Mouse (Mus musculus) forebrain, embryonic 14.5 days (tissue): ENCODE measurements around the gene Pnpla1. TPM values are rescaled to one million over a fixed set of nuclear protein-coding genes. Genes with fewer than 3 reads are reported as not detected.
A peak's percentile ranks its signal among the peaks of the same experiment; 100 is the strongest.

Source experiments
- ATAC-seq: fragments of 200-750 bp; cut with Nextera tagmentation; 2 replicates; pipeline ENCODE4 v1.8.0; 2017; ENCODE audit warnings: mild to moderate bottlenecking, moderate library complexity
- DNase-seq: peaks from one replicate; pipeline ENCODE4 v3.0.0-alpha.2; 2015; ENCODE audit warnings: low spot score
- H3K27ac ChIP-seq: fragments of 300-500 bp; sonication (generic); 2 replicates; pipeline ENCODE4 v1.5.1; 2014; ENCODE audit warnings: low read depth, mild to moderate bottlenecking, control low read depth, low read length, moderate library complexity
- H3K27me3 ChIP-seq: fragments of 300-500 bp; sonication (generic); replicated peaks from 2 replicates; pipeline ENCODE4 v1.6.1; 2014; ENCODE audit warnings: low read length, control low read depth, mixed read lengths; ENCODE audit not compliant: control insufficient read depth, insufficient read depth
- H3K36me3 ChIP-seq: fragments of 300-500 bp; sonication (generic); 2 replicates; pipeline ENCODE4 v1.6.1; 2014; ENCODE audit warnings: low read length, control low read depth; ENCODE audit not compliant: control insufficient read depth, insufficient read depth
- H3K4me1 ChIP-seq: fragments of 300-500 bp; sonication (generic); 2 replicates; pipeline ENCODE4 v1.6.1; 2014; ENCODE audit warnings: antibody characterized with exemption, low read length, control low read depth; ENCODE audit not compliant: control insufficient read depth, insufficient read depth
- H3K4me2 ChIP-seq: fragments of 300-500 bp; sonication (generic); 2 replicates; pipeline ENCODE4 v1.6.1; 2014; ENCODE audit warnings: mild to moderate bottlenecking, control low read depth, low read length
- H3K4me3 ChIP-seq: fragments of 300-500 bp; sonication (generic); 2 replicates; pipeline ENCODE4 v1.5.1; 2014; ENCODE audit warnings: low read depth, low read length, control low read depth
- H3K9ac ChIP-seq: fragments of 300-500 bp; sonication (generic); 2 replicates; pipeline ENCODE4 v1.6.1; 2014; ENCODE audit warnings: mild to moderate bottlenecking, low read length, control low read depth, moderate library complexity
- H3K9me3 ChIP-seq: fragments of 300-500 bp; sonication (generic); replicated peaks from 2 replicates; pipeline ENCODE4 v1.6.1; 2016; ENCODE audit warnings: low read length, control low read depth, mixed read lengths; ENCODE audit not compliant: control insufficient read depth
- WGBS: fragments of 180-500 bp; shearing (Covaris S2); extraction: QIAGEN DNeasy Blood & Tissue Kit; methylation state at CpG from one replicate; pipeline ENCODE4 v1.1.7; 2014; 5-methylcytosine and 5-hydroxymethylcytosine counted together
- polyA plus RNA-seq: library from polyadenylated mRNA; unstranded; fragments of >200 nt; fragmentation: Nextera tagmentation; extraction: Ambion mirVana; gene quantifications from 2 replicates; pipeline ENCODE4 v1.2.1, GENCODE M21; 2014

The Pnpla1 gene
- polyA plus RNA-seq, 1 experiment from 2014 or later, result not detected

DNA sequence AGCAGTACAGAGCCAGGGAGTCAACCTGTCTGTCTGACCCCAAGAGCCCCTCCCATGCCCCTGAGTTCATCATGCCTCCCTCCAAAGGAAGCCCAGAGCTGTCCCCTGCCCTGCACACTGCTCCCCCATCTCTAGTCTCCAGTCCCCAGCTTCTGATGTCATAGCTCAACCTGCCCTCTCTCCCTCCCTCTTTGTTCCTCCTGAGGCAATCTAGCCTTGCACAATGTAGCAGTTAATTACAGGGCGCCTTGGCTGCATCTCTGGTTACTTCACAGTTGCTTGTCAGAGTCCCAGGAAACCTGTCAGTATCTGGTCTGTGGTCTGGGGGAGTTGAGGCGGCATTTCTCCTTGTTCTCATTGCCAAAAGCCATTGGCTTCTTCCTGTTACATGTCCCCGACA is 2.2 kb upstream of the Pnpla1 start:
- Histone ChIP-seq H3K4me1 (no peaks in the 10 kb centered on the region), H3K27me3 (no peaks in the 10 kb centered on the region), H3K27ac (no peak overlapping the region), H3K9ac (no peak overlapping the region), H3K36me3 (no peaks in the 10 kb centered on the region), H3K9me3 (no peaks in the 10 kb centered on the region), H3K4me2 (no peak overlapping the region), H3K4me3 (no peak overlapping the region)
- WGBS, result 56% methylated on average over 3 of the region's 3 CpGs
- no peak for DNase-seq
- no peak for ATAC-seq

DNA sequence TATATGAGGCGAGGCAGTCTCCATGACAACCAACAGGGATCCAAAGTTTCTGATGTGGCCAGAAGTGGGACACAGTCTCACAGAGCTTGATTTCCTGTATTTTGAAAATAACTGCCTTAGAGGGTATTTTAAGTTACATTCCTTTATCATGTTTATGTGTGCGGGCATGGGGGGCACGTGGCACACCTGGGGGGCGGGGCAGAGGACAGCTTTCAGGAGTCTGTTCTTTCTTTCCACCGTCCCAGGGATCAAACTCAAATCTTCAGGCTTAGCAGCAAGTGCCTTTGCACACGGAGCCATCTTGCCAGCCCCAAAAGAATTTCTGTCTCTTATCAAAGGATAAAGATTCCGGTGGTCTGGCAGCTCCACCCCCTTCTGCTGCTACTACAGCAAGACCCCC is 5.7 kb downstream of the Pnpla1 start:
- no peaks in the 10 kb centered on the region for H3K36me3 ChIP-seq
- DNase-seq (no peak), ATAC-seq (no peak)
- H3K9ac ChIP-seq, result no peak overlapping the region
- H3K27ac ChIP-seq, result no peak overlapping the region
- no peaks in the 10 kb centered on the region for H3K9me3 ChIP-seq
- WGBS, result 79% methylated on average over 7 of the region's 7 CpGs
- no peak overlapping the region for H3K4me3 ChIP-seq
- no peaks in the 10 kb centered on the region for H3K27me3 ChIP-seq
- no peaks in the 10 kb centered on the region for H3K4me1 ChIP-seq
- no peak overlapping the region for H3K4me2 ChIP-seq

DNA sequence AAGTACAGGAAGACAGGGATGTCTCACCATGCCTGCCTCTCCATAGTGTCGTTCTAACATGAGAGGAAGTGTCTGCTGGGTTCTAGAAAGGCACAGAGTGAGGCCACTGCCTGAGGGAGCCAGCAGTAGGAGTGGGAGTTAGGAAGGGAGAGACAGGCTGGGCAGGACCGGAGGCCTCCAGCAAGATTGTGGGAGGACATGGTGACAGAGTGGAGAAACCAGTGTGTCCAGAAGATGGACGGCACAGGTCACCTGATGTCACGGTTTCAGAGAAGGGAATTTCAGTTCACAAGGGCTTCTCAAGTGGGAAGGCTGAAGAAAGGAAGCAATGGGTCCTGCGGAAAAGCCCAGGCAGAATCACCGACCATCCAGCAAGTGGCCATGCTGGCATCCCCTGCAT is 6.3 kb downstream of the Pnpla1 start:
- H3K9ac ChIP-seq, result no peak overlapping the region
- 86% methylated on average over 6 of the region's 6 CpGs for WGBS
- no peak overlapping the region for H3K4me3 ChIP-seq
- DNase-seq (no peak), ATAC-seq (no peak)
- no peaks in the 10 kb centered on the region for H3K9me3 ChIP-seq
- no peaks in the 10 kb centered on the region for H3K27me3 ChIP-seq
- no peak overlapping the region for H3K27ac ChIP-seq
- 0 out of 2 replicates have a peak, but pooled peaks cover 2% of the 10 kb centered on the region for H3K4me1 ChIP-seq
- H3K4me2 ChIP-seq, result no peak overlapping the region
- H3K36me3 ChIP-seq, result no peaks in the 10 kb centered on the region

GRCm38 (mm10) chr17:28866921-28867320 is 8.7 kb downstream of the Pnpla1 start:
- Histone ChIP-seq H3K9ac (no peak overlapping the region), H3K9me3 (no peaks in the 10 kb centered on the region), H3K36me3 (no peaks in the 10 kb centered on the region), H3K4me3 (no peak overlapping the region), H3K27ac (no peak overlapping the region), H3K4me2 (no peak overlapping the region), H3K4me1 (0 out of 2 replicates have a peak, but pooled peaks cover 4% of the 10 kb centered on the region), H3K27me3 (no peaks in the 10 kb centered on the region)
- DNase-seq (no peak), ATAC-seq (no peak)

GRCm38 (mm10) chr17:28867381-28867780 is 9.2 kb downstream of the Pnpla1 start:
- DNase-seq, result no peak
- WGBS, result 86% methylated on average over 4 of the region's 4 CpGs
- no peaks in the 10 kb centered on the region for H3K36me3 ChIP-seq
- H3K4me1 ChIP-seq, result 0 out of 2 replicates have a peak, but pooled peaks cover 4% of the 10 kb centered on the region
- H3K4me3 ChIP-seq, result no peak overlapping the region
- no peaks in the 10 kb centered on the region for H3K27me3 ChIP-seq
- no peak overlapping the region for H3K4me2 ChIP-seq
- ATAC-seq, result no peak
- no peak overlapping the region for H3K27ac ChIP-seq
- no peaks in the 10 kb centered on the region for H3K9me3 ChIP-seq
- no peak overlapping the region for H3K9ac ChIP-seq

DNA sequence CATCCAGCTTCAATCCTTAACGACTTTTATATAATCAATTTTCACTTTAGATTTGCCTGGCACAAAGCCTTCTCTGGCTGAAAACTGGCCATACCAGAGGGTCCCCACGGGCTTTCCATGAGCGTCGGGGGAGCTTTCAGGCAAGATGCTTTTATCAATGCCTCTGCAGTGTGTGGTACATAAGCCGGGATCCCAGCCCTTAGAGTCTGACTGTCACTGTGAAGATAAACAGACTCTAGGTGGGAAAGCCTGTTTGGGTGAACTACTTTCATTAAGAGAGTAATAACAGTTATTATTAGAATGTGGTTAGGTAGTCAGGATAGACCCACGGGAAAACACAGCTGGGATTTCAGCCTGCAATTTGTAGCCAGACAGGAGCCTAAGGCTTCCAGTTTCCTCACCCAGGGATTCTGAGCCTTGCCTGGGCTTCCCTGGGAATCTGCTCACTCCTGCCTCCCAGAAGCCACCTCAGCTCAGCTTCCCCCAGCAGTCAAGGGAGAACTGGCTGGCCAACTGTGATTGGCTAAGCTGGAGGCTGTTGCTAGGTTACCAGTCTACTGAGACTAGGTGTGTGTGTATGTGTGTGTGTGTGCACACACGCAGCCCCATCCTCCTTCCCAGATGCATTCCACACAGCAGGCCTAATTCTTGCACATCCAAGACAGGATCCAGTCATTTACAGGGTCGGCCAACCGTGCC is 11.3 kb downstream of the Pnpla1 start:
- Histone ChIP-seq H3K9ac (no peak overlapping the region), H3K4me2 (no peak overlapping the region), H3K9me3 (no peaks in the 10 kb centered on the region), H3K27me3 (no peaks in the 10 kb centered on the region), H3K36me3 (no peaks in the 10 kb centered on the region), H3K4me1 (0 out of 2 replicates have a peak, but pooled peaks cover 4% of the 10 kb centered on the region), H3K4me3 (no peak overlapping the region), H3K27ac (peak overlapping the region; percentile 56)
- WGBS, result 63% methylated on average over 9 of the region's 9 CpGs
- peak; percentile 92 for ATAC-seq
- peak; percentile 83 for DNase-seq

GRCm38 (mm10) chr17:28870435-28870834 is 12.2 kb downstream of the Pnpla1 start:
- H3K36me3 ChIP-seq, result no peaks in the 10 kb centered on the region
- 0 out of 2 replicates have a peak, but pooled peaks cover 4% of the 10 kb centered on the region for H3K4me1 ChIP-seq
- H3K4me2 ChIP-seq, result no peak overlapping the region
- H3K27me3 ChIP-seq, result no peaks in the 10 kb centered on the region
- H3K9ac ChIP-seq, result no peak overlapping the region
- H3K9me3 ChIP-seq, result no peaks in the 10 kb centered on the region
- DNase-seq, result no peak
- H3K27ac ChIP-seq, result no peak overlapping the region; the same call in 1 of the 2 replicates
- ATAC-seq, result no peak
- no peak overlapping the region for H3K4me3 ChIP-seq
- 70% methylated on average over 5 of the region's 5 CpGs for WGBS

- ATAC-seq, result no peak
- H3K4me1 ChIP-seq, result 0 out of 2 replicates have a peak, but pooled peaks cover 5% of the 10 kb centered on the region
- no peak overlapping the region for H3K4me2 ChIP-seq
- no peak overlapping the region for H3K9ac ChIP-seq
- H3K4me3 ChIP-seq, result no peak overlapping the region
- no peak overlapping the region for H3K27ac ChIP-seq
- 83% methylated on average over 11 of the region's 11 CpGs for WGBS
- no peak for DNase-seq
- no peaks in the 10 kb centered on the region for H3K36me3 ChIP-seq
- H3K27me3 ChIP-seq, result no peaks in the 10 kb centered on the region
- H3K9me3 ChIP-seq, result no peaks in the 10 kb centered on the region
These were observed 13.6 kb downstream of the Pnpla1 start for GRCm38 (mm10) chr17:28871831-28872230.

DNA sequence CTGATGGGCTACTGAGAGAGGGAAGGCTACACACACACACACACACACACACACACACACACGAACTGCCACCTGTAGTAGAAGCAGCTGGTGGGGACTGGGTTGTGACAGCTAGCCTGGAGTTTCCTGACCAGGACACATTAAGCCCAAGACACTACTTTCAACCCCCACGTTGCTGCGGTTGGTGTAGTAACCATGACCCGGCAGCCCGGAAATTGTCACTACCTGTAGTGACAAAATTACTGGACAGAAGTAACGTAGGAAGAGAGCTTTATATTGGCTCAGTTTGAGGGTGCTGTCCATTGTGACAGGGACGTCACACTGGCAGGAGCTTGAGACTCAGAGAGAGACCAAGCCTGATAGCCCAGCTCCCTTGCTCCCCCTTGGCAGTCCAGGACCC is 14.1 kb downstream of the Pnpla1 start:
- H3K9me3 ChIP-seq, result no peaks in the 10 kb centered on the region
- no peak overlapping the region for H3K27ac ChIP-seq
- no peaks in the 10 kb centered on the region for H3K27me3 ChIP-seq
- no peak overlapping the region for H3K4me3 ChIP-seq
- no peak for ATAC-seq
- no peak overlapping the region for H3K9ac ChIP-seq
- 84% methylated on average over 7 of the region's 7 CpGs for WGBS
- no peak for DNase-seq
- H3K36me3 ChIP-seq, result no peaks in the 10 kb centered on the region
- 0 out of 2 replicates have a peak, but pooled peaks cover 7% of the 10 kb centered on the region for H3K4me1 ChIP-seq
- no peak overlapping the region for H3K4me2 ChIP-seq
